Mouse (Mus musculus) heart, adult 2 months (tissue): Measurements from ENCODE around the gene Nde1.

Experiments used
- CTCF ChIP-seq: fragments of 200-600 bp; IDR thresholded peaks from 2 replicates; pipeline ENCODE4 v1.8.1; 2022; ENCODE audit warnings: antibody characterized with exemption, mild to moderate bottlenecking, moderate library complexity
- EP300 ChIP-seq: fragments of 200-500 bp; IDR thresholded peaks from 2 replicates; pipeline ENCODE4 v1.6.1; 2011; ENCODE audit warnings: low read depth, low read length, control low read depth; ENCODE audit not compliant: insufficient read depth
- POLR2A ChIP-seq: fragments of 200-500 bp; IDR thresholded peaks from 2 replicates; pipeline ENCODE4 v1.6.1; 2011; ENCODE audit warnings: mild to moderate bottlenecking, low read depth, low read length, control low read depth; ENCODE audit not compliant: insufficient read depth

GRCm38 (mm10) chr16:14121563-14121962 is 41.5 kb upstream of the Nde1 start:
- TF ChIP-seq POLR2A (no peak), CTCF (no peak), EP300 (no peak)
